Mouse (Mus musculus) testis, adult 2 months (tissue): ENCODE data around the gene Barx1.

ENCODE experiments used
- CTCF ChIP-seq: fragments of 200-500 bp; IDR thresholded peaks from 2 replicates; pipeline ENCODE4 v1.5.1; 2012; ENCODE audit warnings: low read depth, mild to moderate bottlenecking, inconsistent platforms, low read length, moderate library complexity; ENCODE audit not compliant: control insufficient read depth, insufficient read depth, insufficient replicate concordance
- POLR2A ChIP-seq: fragments of 200-500 bp; IDR thresholded peaks from 2 replicates; pipeline ENCODE4 v1.6.1; 2012; ENCODE audit warnings: low read depth, mild to moderate bottlenecking, inconsistent platforms, low read length, moderate library complexity; ENCODE audit not compliant: control insufficient read depth

- TF ChIP-seq CTCF (no peak), POLR2A (no peak)
These were observed 6.3 kb downstream of the Barx1 start for GRCm38 (mm10) chr13:48668976-48669534.
